Mouse (Mus musculus) liver, postnatal 0 days (tissue): Measurements from ENCODE around the gene Cldn4. TPM values are rescaled to one million over a fixed set of nuclear protein-coding genes. Genes with fewer than 3 reads are reported as not detected.
A peak's percentile ranks its signal among the peaks of the same experiment; 100 is the strongest.

Experiments
- ATAC-seq: fragments of 200-750 bp; cut with Nextera tagmentation; 2 replicates; pipeline ENCODE4 v1.8.0; 2017; ENCODE audit warnings: mild to moderate bottlenecking, moderate library complexity
- DNase-seq: peaks from one replicate; pipeline ENCODE4 v3.0.0-alpha.2; 2016
- H3K27ac ChIP-seq: fragments of 300-500 bp; sonication (generic); 2 replicates; pipeline ENCODE4 v1.5.1; 2014; ENCODE audit warnings: antibody characterized with exemption, moderate library complexity, mild to moderate bottlenecking, low read depth
- H3K27me3 ChIP-seq: fragments of 300-500 bp; sonication (generic); 2 replicates; pipeline ENCODE4 v1.6.1; 2014; ENCODE audit warnings: low read length, control low read depth, mixed read lengths; ENCODE audit not compliant: insufficient read depth
- H3K36me3 ChIP-seq: fragments of 300-500 bp; sonication (generic); replicated peaks from 2 replicates; pipeline ENCODE4 v1.6.1; 2014; ENCODE audit warnings: mild to moderate bottlenecking, control low read depth, low read length, moderate library complexity, mixed read lengths; ENCODE audit not compliant: insufficient read depth
- H3K4me1 ChIP-seq: fragments of 300-500 bp; sonication (generic); 2 replicates; pipeline ENCODE4 v1.6.1; 2014; ENCODE audit warnings: antibody characterized with exemption, mild to moderate bottlenecking, control low read depth; ENCODE audit not compliant: insufficient read depth
- H3K4me2 ChIP-seq: fragments of 300-500 bp; sonication (generic); 2 replicates; pipeline ENCODE4 v1.6.1; 2014; ENCODE audit warnings: low read depth, mild to moderate bottlenecking, low read length, moderate library complexity, mixed read lengths
- H3K4me3 ChIP-seq: fragments of 300-500 bp; sonication (generic); 2 replicates; pipeline ENCODE4 v1.5.1; 2014; ENCODE audit warnings: low read depth, low read length
- H3K9ac ChIP-seq: fragments of 300-500 bp; sonication (generic); replicated peaks from 2 replicates; pipeline ENCODE4 v1.6.1; 2014; ENCODE audit warnings: mild to moderate bottlenecking, moderate library complexity
- H3K9me3 ChIP-seq: fragments of 300-500 bp; sonication (generic); 2 replicates; pipeline ENCODE4 v1.6.1; 2016; ENCODE audit warnings: mild to moderate bottlenecking, control low read depth, low read length, mixed read lengths
- CTCF ChIP-seq: sonication (generic); IDR thresholded peaks from 2 replicates; pipeline ENCODE4 v1.5.1; 2016; ENCODE audit warnings: antibody characterized with exemption, low read depth
- EP300 ChIP-seq: IDR thresholded peaks from 2 replicates; pipeline ENCODE4 v1.6.1; 2016; ENCODE audit warnings: antibody characterized with exemption, low read depth, mild to moderate bottlenecking
- WGBS: fragments of 180-500 bp; shearing (Covaris S2); extraction: QIAGEN DNeasy Blood & Tissue Kit; methylation state at CpG from one replicate; pipeline ENCODE4 v1.1.7; 2014; ENCODE audit not compliant: insufficient replicate concordance; 5-methylcytosine and 5-hydroxymethylcytosine counted together
- polyA plus RNA-seq: library from polyadenylated mRNA; unstranded; fragments of >200 nt; fragmentation: Nextera tagmentation; extraction: Ambion mirVana; gene quantifications from 2 replicates; pipeline ENCODE4 v1.2.1, GENCODE M21; 2015

Gene Cldn4
- polyA plus RNA-seq, 1 experiment from 2014 or later: 0.32 TPM

GRCm38 (mm10) chr5:134983771-134984170 lies 37.0 kb upstream of the Cldn4 start:
- peaks cover 40% of the 10 kb centered on the region for H3K27me3 ChIP-seq
- no peak overlapping the region for H3K4me2 ChIP-seq
- H3K27ac ChIP-seq: no peak overlapping the region
- H3K4me3 ChIP-seq: no peak overlapping the region
- WGBS: 34% methylated on average over 3 of the region's 3 CpGs
- TF ChIP-seq CTCF (no peak), EP300 (no peak)
- H3K4me1 ChIP-seq: peaks cover 14% of the 10 kb centered on the region
- no peaks in the 10 kb centered on the region for H3K9me3 ChIP-seq
- H3K9ac ChIP-seq: no peak overlapping the region
- DNase-seq: no peak
- H3K36me3 ChIP-seq: no peaks in the 10 kb centered on the region
- no peak for ATAC-seq

- TF ChIP-seq CTCF: no peak
- no peak for TF ChIP-seq EP300
- Histone ChIP-seq H3K9me3 (no peaks in the 10 kb centered on the region), H3K9ac (no peak overlapping the region), H3K4me1 (peaks cover 14% of the 10 kb centered on the region), H3K27me3 (peaks cover 36% of the 10 kb centered on the region), H3K4me3 (no peak overlapping the region), H3K27ac (no peak overlapping the region), H3K36me3 (no peaks in the 10 kb centered on the region), H3K4me2 (no peak overlapping the region)
- no peak for ATAC-seq
- WGBS: 61% methylated on average over 1 of the region's 1 CpGs
- no peak for DNase-seq
Measured at GRCm38 (mm10) chr5:134983111-134983510, 36.4 kb upstream of the Cldn4 start.

GRCm38 (mm10) chr5:134981149-134981548 lies 34.4 kb upstream of the Cldn4 start:
- Histone ChIP-seq H3K9ac (no peak overlapping the region), H3K36me3 (no peaks in the 10 kb centered on the region), H3K9me3 (no peaks in the 10 kb centered on the region), H3K27me3 (peaks cover 16% of the 10 kb centered on the region), H3K4me3 (no peak overlapping the region), H3K27ac (peak overlapping the region; percentile 77), H3K4me2 (0 out of 2 replicates have a peak overlapping the region, but pooled peaks have one; percentile 13), H3K4me1 (peaks cover 15% of the 10 kb centered on the region)
- 37% methylated on average over 10 of the region's 10 CpGs for WGBS
- TF ChIP-seq EP300 (peak; percentile 44; the same call in 1 of the 2 replicates), CTCF (no peak)
- peak; percentile 69 for ATAC-seq
- DNase-seq: peak; percentile 69

- no peak overlapping the region for H3K9ac ChIP-seq
- ATAC-seq (no peak), DNase-seq (no peak)
- no peak overlapping the region for H3K27ac ChIP-seq
- no peaks in the 10 kb centered on the region for H3K27me3 ChIP-seq
- no peaks in the 10 kb centered on the region for H3K36me3 ChIP-seq
- H3K4me3 ChIP-seq: no peak overlapping the region
- H3K4me2 ChIP-seq: no peak overlapping the region
- 36% methylated on average over 4 of the region's 4 CpGs for WGBS
- peaks cover 33% of the 10 kb centered on the region for H3K4me1 ChIP-seq
- TF ChIP-seq CTCF: no peak
- TF ChIP-seq EP300: no peak
- no peaks in the 10 kb centered on the region for H3K9me3 ChIP-seq
Measured at GRCm38 (mm10) chr5:134977837-134978236, 31.1 kb upstream of the Cldn4 start.

- TF ChIP-seq EP300: peak; percentile 81
- TF ChIP-seq CTCF: no peak
- Histone ChIP-seq H3K4me1 (peaks cover 33% of the 10 kb centered on the region), H3K4me3 (no peak overlapping the region), H3K9me3 (no peaks in the 10 kb centered on the region), H3K27ac (peak overlapping the region; percentile 39; the same call in 1 of the 2 replicates), H3K36me3 (no peaks in the 10 kb centered on the region), H3K9ac (no peak overlapping the region), H3K4me2 (peak overlapping the region; percentile 14; the same call in 1 of the 2 replicates), H3K27me3 (no peaks in the 10 kb centered on the region)
- ATAC-seq (peak; percentile 46), DNase-seq (no peak)
- WGBS: 62% methylated on average over 14 of the region's 14 CpGs
Measured at GRCm38 (mm10) chr5:134976577-134977250, 30.0 kb upstream of the Cldn4 start.

GRCm38 (mm10) chr5:134976164-134976563 lies 29.4 kb upstream of the Cldn4 start:
- DNase-seq (no peak), ATAC-seq (peak; percentile 71)
- no peaks in the 10 kb centered on the region for H3K27me3 ChIP-seq
- 38% methylated on average over 2 of the region's 2 CpGs for WGBS
- peak overlapping the region; percentile 14; the same call in 1 of the 2 replicates for H3K4me2 ChIP-seq
- no peak overlapping the region for H3K4me3 ChIP-seq
- no peaks in the 10 kb centered on the region for H3K9me3 ChIP-seq
- H3K9ac ChIP-seq: no peak overlapping the region
- H3K27ac ChIP-seq: peak overlapping the region; percentile 39; the same call in 1 of the 2 replicates
- peaks cover 31% of the 10 kb centered on the region for H3K4me1 ChIP-seq
- no peaks in the 10 kb centered on the region for H3K36me3 ChIP-seq
- TF ChIP-seq CTCF (no peak), EP300 (peak; percentile 76; the same call in 1 of the 2 replicates)
